Mouse (Mus musculus) G1E (cell line): ENCODE data around the gene Junb. TPM values are rescaled to one million over a fixed set of nuclear protein-coding genes. Genes with fewer than 3 reads are reported as not detected.

Experiments used
- ATAC-seq: 2 replicates; pipeline ENCODE4 v1.8.0; 2016; ENCODE audit warnings: mild to moderate bottlenecking; ENCODE audit not compliant: insufficient number of reproducible peaks, poor library complexity, low FRiP score, severe bottlenecking; ENCODE audit errors: extremely low read depth
- DNase-seq: peaks from one replicate; pipeline ENCODE4 v3.0.0; 2012; ENCODE audit warnings: low spot score
- H3K27me3 ChIP-seq: 2 replicates; pipeline ENCODE4 v1.6.1; 2012; ENCODE audit warnings: mild to moderate bottlenecking, low read length, inconsistent platforms; ENCODE audit not compliant: insufficient read depth
- H3K36me3 ChIP-seq: replicated peaks from 2 replicates; pipeline ENCODE3; 2012; ENCODE audit warnings: mild to moderate bottlenecking, inconsistent platforms
- H3K4me1 ChIP-seq: 2 replicates; pipeline ENCODE4 v1.6.1; 2012; ENCODE audit warnings: low read depth, low read length, inconsistent platforms, mixed read lengths; ENCODE audit not compliant: insufficient read depth
- H3K4me3 ChIP-seq: 2 replicates; pipeline ENCODE4 v1.5.1; 2012; ENCODE audit warnings: low read depth, mild to moderate bottlenecking, inconsistent platforms, low read length, moderate library complexity, mixed read lengths
- H3K9me3 ChIP-seq: replicated peaks from 2 replicates; pipeline ENCODE4 v1.6.1; 2012; ENCODE audit warnings: inconsistent platforms
- CTCF ChIP-seq: IDR thresholded peaks from 2 replicates; pipeline ENCODE4 v1.5.1; 2012; ENCODE audit warnings: low read depth, low read length, inconsistent platforms, mixed read lengths
- GATA1 ChIP-seq: IDR thresholded peaks from 2 replicates; pipeline ENCODE4 v1.6.1; 2012; ENCODE audit warnings: borderline replicate concordance, low read length, inconsistent platforms, mixed read lengths
- GATA2 ChIP-seq: IDR thresholded peaks from 2 replicates; pipeline ENCODE4 v1.6.1; 2012; ENCODE audit warnings: low read depth, low read length, inconsistent platforms, borderline replicate concordance
- POLR2AphosphoS5 ChIP-seq: IDR thresholded peaks from 2 replicates; pipeline ENCODE4 v1.6.1; 2012; ENCODE audit warnings: low read depth, low read length, inconsistent platforms; ENCODE audit not compliant: insufficient replicate concordance
- TAL1 ChIP-seq: conservative IDR thresholded peaks from 2 replicates; pipeline ENCODE4 v1.6.1; 2012; ENCODE audit warnings: low read depth, low read length, inconsistent platforms, mixed read lengths
- polyA plus RNA-seq: library from polyadenylated mRNA; stranded (reverse); fragments of >175 nt; gene quantifications from 2 replicates; pipeline ENCODE4 v1.2.3, GENCODE M21; 2012
- total RNA-seq, 2 experiments: library from RNA; stranded (forward) in 1 of 2; stranded (reverse) in 1 of 2; fragments of 200-1000 nt in 1 of 2; fragments of >200 nt in 1 of 2; fragmentation: Nextera tagmentation in 1 of 2; gene quantifications; 2 replicates each; pipeline ENCODE4 v1.2.3; 2014 to 2017

Gene Junb
- total and polyA plus RNA-seq, 3 experiments = 23.8 to 66.8 (median 38.5) TPM

GRCm38 (mm10) chr8:84935489-84935888 lies 43.0 kb downstream of the Junb start:
- Histone ChIP-seq H3K9me3 (no peaks in the 10 kb centered on the region), H3K27me3 (peaks cover 62% of the 10 kb centered on the region), H3K4me3 (no peak overlapping the region), H3K4me1 (peaks cover 24% of the 10 kb centered on the region), H3K36me3 (no peaks in the 10 kb centered on the region)
- no peak for TF ChIP-seq TAL1
- no peak for TF ChIP-seq GATA2
- TF ChIP-seq POLR2AphosphoS5 = no peak
- no peak for TF ChIP-seq CTCF
- TF ChIP-seq GATA1 = no peak
- DNase-seq = no peak
- ATAC-seq = no peak

GRCm38 (mm10) chr8:84934860-84935259 lies 43.7 kb downstream of the Junb start:
- ATAC-seq (no peak), DNase-seq (no peak)
- H3K27me3 ChIP-seq = peaks cover 63% of the 10 kb centered on the region
- no peaks in the 10 kb centered on the region for H3K9me3 ChIP-seq
- H3K4me3 ChIP-seq = no peak overlapping the region
- TF ChIP-seq GATA2 = no peak
- TF ChIP-seq POLR2AphosphoS5 = no peak
- no peak for TF ChIP-seq GATA1
- TF ChIP-seq TAL1 = no peak
- no peak for TF ChIP-seq CTCF
- no peaks in the 10 kb centered on the region for H3K36me3 ChIP-seq
- peaks cover 29% of the 10 kb centered on the region for H3K4me1 ChIP-seq

- ATAC-seq (no peak), DNase-seq (no peak)
- H3K9me3 ChIP-seq = no peaks in the 10 kb centered on the region
- H3K4me3 ChIP-seq = no peak overlapping the region
- TF ChIP-seq GATA2 (no peak), POLR2AphosphoS5 (no peak)
- H3K4me1 ChIP-seq = peaks cover 35% of the 10 kb centered on the region
- peaks cover 69% of the 10 kb centered on the region for H3K27me3 ChIP-seq
- no peaks in the 10 kb centered on the region for H3K36me3 ChIP-seq
Observed at GRCm38 (mm10) chr8:84933767-84934559, 44.6 kb downstream of the Junb start.

- Histone ChIP-seq H3K27me3 (peaks cover 56% of the 10 kb centered on the region), H3K9me3 (no peaks in the 10 kb centered on the region), H3K36me3 (no peaks in the 10 kb centered on the region), H3K4me3 (no peak overlapping the region), H3K4me1 (peaks cover 35% of the 10 kb centered on the region)
- ATAC-seq (no peak), DNase-seq (no peak)
- TF ChIP-seq GATA1 (no peak), GATA2 (no peak), TAL1 (no peak), POLR2AphosphoS5 (no peak), CTCF (no peak)
Observed at GRCm38 (mm10) chr8:84930582-84930981, 47.9 kb downstream of the Junb start.

GRCm38 (mm10) chr8:84928456-84929306 lies 49.8 kb downstream of the Junb start:
- Histone ChIP-seq H3K27me3 (peaks cover 38% of the 10 kb centered on the region), H3K4me1 (peaks cover 36% of the 10 kb centered on the region), H3K9me3 (no peaks in the 10 kb centered on the region), H3K36me3 (peaks cover 6% of the 10 kb centered on the region), H3K4me3 (no peak overlapping the region; the same call in 1 of the 2 replicates)
- ATAC-seq (no peak), DNase-seq (peak; percentile 55)
- TF ChIP-seq TAL1 (no peak), GATA2 (no peak), GATA1 (no peak), CTCF (peak; percentile 54)

GRCm38 (mm10) chr8:84927513-84927912 lies 51.0 kb downstream of the Junb start:
- peaks cover 39% of the 10 kb centered on the region for H3K4me1 ChIP-seq
- no peak for ATAC-seq
- no peak overlapping the region for H3K4me3 ChIP-seq
- peaks cover 35% of the 10 kb centered on the region for H3K27me3 ChIP-seq
- peaks cover 12% of the 10 kb centered on the region for H3K36me3 ChIP-seq
- no peak for DNase-seq
- H3K9me3 ChIP-seq = no peaks in the 10 kb centered on the region
- TF ChIP-seq TAL1 = no peak
- TF ChIP-seq GATA2 = no peak
- TF ChIP-seq GATA1 = no peak
